Mouse (Mus musculus) liver, adult 2 months (tissue): ENCODE measurements around the gene Olfr1101.

ENCODE experiments used
- CTCF ChIP-seq: fragments of 200-500 bp; IDR thresholded peaks from 2 replicates; pipeline ENCODE4 v1.5.1; 2011; ENCODE audit warnings: low read depth, low read length, control low read depth
- POLR2A ChIP-seq: fragments of 200-500 bp; IDR thresholded peaks from 2 replicates; pipeline ENCODE4 v1.6.1; 2011; ENCODE audit warnings: low read length, control low read depth; ENCODE audit not compliant: insufficient read depth; ENCODE audit errors: extremely low read depth

DNA sequence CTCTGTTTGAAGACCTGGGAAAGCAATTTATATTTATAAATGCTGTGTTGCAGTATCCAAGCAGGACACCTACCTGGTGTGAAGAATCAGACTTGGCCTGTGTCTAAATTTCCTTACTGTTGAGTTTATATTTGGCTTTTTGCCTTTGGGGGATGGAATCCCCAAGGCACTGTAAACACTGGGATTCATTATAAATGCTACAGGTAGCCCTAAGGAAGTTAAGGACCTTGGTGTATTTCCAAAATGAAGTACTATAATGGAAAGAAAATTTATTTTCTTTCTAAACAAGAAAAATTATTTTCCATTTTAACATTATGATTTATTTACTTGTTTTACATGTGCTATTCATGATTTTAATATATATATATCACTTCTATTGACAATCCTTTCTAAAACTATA, 45.4 kb upstream of the Olfr1101 start, which contains the start of gene Olfr1105:
- TF ChIP-seq CTCF = no peak
- no peak for TF ChIP-seq POLR2A
